Mouse (Mus musculus) MEL (cell line): ENCODE results near the gene Sall1. TPM values are rescaled to one million over a fixed set of nuclear protein-coding genes. Genes with fewer than 3 reads are reported as not detected.

ENCODE experiments used
- DNase-seq: peaks from one replicate; pipeline ENCODE4 v3.0.0; 2011; ENCODE audit warnings: low read depth, low spot score
- H3K27ac ChIP-seq: 2 replicates; pipeline ENCODE4 v1.5.1; 2012; ENCODE audit warnings: low read depth, mild to moderate bottlenecking, control low read depth, low read length, moderate library complexity; ENCODE audit not compliant: control insufficient read depth
- H3K27me3 ChIP-seq, 2 experiments: fragments of 150-350 bp in 1 of 2; sonication (generic) in 1 of 2; 2 replicates each; pipeline ENCODE4 v1.6.1; 2012; ENCODE audit warnings: low read length in 2 of 2, mild to moderate bottlenecking in 2 of 2, improper control_type of control experiment in 1 of 2, moderate library complexity in 1 of 2; ENCODE audit not compliant: insufficient read depth in 2 of 2, control insufficient read depth in 1 of 2
- H3K36me3 ChIP-seq, 2 experiments: 2 replicates each; pipeline ENCODE4 v1.6.1; 2012 to 2014; ENCODE audit warnings: low read length in 2 of 2, improper control_type of control experiment in 1 of 2, inconsistent platforms in 1 of 2, mild to moderate bottlenecking in 1 of 2; ENCODE audit not compliant: insufficient read depth in 2 of 2, control insufficient read depth in 1 of 2
- H3K4me1 ChIP-seq, 2 experiments: fragments of 150-350 bp in 1 of 2; sonication (generic) in 1 of 2; 2 replicates each; pipeline ENCODE4 v1.6.1; 2012; ENCODE audit warnings: low read length in 2 of 2, improper control_type of control experiment in 1 of 2, mild to moderate bottlenecking in 1 of 2; ENCODE audit not compliant: insufficient read depth in 2 of 2, control insufficient read depth in 1 of 2
- H3K4me3 ChIP-seq, 2 experiments: fragments of 150-350 bp in 1 of 2; sonication (generic) in 1 of 2; 2 replicates each; pipeline ENCODE4 v1.5.1; 2012; ENCODE audit warnings: low read depth in 2 of 2, low read length in 2 of 2, mild to moderate bottlenecking in 2 of 2, moderate library complexity in 2 of 2, control low read depth in 1 of 2, improper control_type of control experiment in 1 of 2; ENCODE audit not compliant: control insufficient read depth in 1 of 2, insufficient read depth in 1 of 2
- H3K79me2 ChIP-seq: 2 replicates; pipeline ENCODE4 v1.6.1; 2012; ENCODE audit warnings: mild to moderate bottlenecking, low read length, moderate library complexity; ENCODE audit not compliant: control insufficient read depth, poor library complexity, insufficient read depth
- H3K9ac ChIP-seq: 2 replicates; pipeline ENCODE4 v1.6.1; 2012; ENCODE audit warnings: low read depth, mild to moderate bottlenecking, control low read depth, low read length, moderate library complexity; ENCODE audit not compliant: control insufficient read depth, poor library complexity, severe bottlenecking
- H3K9me3 ChIP-seq: fragments of 150-350 bp; sonication (generic); replicated peaks from 2 replicates; pipeline ENCODE4 v1.6.1; 2012; ENCODE audit warnings: mild to moderate bottlenecking, low read length, improper control_type of control experiment, moderate library complexity; ENCODE audit not compliant: insufficient read depth
- BHLHE40 ChIP-seq: IDR thresholded peaks from 2 replicates; pipeline ENCODE4 v1.6.1; 2012; ENCODE audit warnings: low read depth, mild to moderate bottlenecking, inconsistent platforms, low read length, improper control_type of control experiment, borderline replicate concordance
- ELF1 ChIP-seq: IDR thresholded peaks from 2 replicates; pipeline ENCODE4 v1.6.1; 2014; ENCODE audit warnings: low read depth, mild to moderate bottlenecking, inconsistent platforms, low read length, improper control_type of control experiment, moderate library complexity
- EP300 ChIP-seq, 2 experiments: IDR thresholded peaks; 2 replicates each; pipeline ENCODE4 v1.6.1; 2011; ENCODE audit warnings: improper control_type of control experiment in 2 of 2, low read length in 2 of 2, low read depth in 1 of 2, mild to moderate bottlenecking in 1 of 2
- KAT2A ChIP-seq: conservative IDR thresholded peaks from 2 replicates; pipeline ENCODE4 v1.6.1; 2012; ENCODE audit warnings: low read depth, low read length, improper control_type of control experiment, inconsistent platforms
- MAFK ChIP-seq: IDR thresholded peaks from 2 replicates; pipeline ENCODE4 v1.6.1; 2011; ENCODE audit warnings: low read depth, mild to moderate bottlenecking, low read length, improper control_type of control experiment, borderline replicate concordance
- MAZ ChIP-seq: IDR thresholded peaks from 2 replicates; pipeline ENCODE4 v1.6.1; 2012; ENCODE audit warnings: low read depth, mild to moderate bottlenecking, inconsistent platforms, low read length, improper control_type of control experiment
- MEF2A ChIP-seq: IDR thresholded peaks from 2 replicates; pipeline ENCODE4 v1.6.1; 2014; ENCODE audit warnings: low read depth, mild to moderate bottlenecking, inconsistent platforms, low read length, improper control_type of control experiment; ENCODE audit not compliant: poor library complexity, insufficient replicate concordance, severe bottlenecking; ENCODE audit errors: extremely low read depth
- MYC ChIP-seq: IDR thresholded peaks from 2 replicates; pipeline ENCODE4 v1.6.1; 2011; ENCODE audit warnings: low read depth, mild to moderate bottlenecking, low read length, improper control_type of control experiment, moderate library complexity
- NELFE ChIP-seq: IDR thresholded peaks from 2 replicates; pipeline ENCODE4 v1.6.1; 2011; ENCODE audit warnings: low read depth, low read length, improper control_type of control experiment
- POLR2AphosphoS2 ChIP-seq: IDR thresholded peaks from 2 replicates; pipeline ENCODE4 v1.6.1; 2011; ENCODE audit warnings: low read length, improper control_type of control experiment
- POLR2AphosphoS5 ChIP-seq: IDR thresholded peaks from 2 replicates; pipeline ENCODE4 v1.6.1; 2012; ENCODE audit warnings: low read depth, borderline replicate concordance, mild to moderate bottlenecking, inconsistent platforms, low read length, moderate library complexity, mixed read lengths
- RAD21 ChIP-seq: IDR thresholded peaks from 2 replicates; pipeline ENCODE4 v1.6.1; 2011; ENCODE audit warnings: mild to moderate bottlenecking, low read depth, low read length, improper control_type of control experiment
- RCOR1 ChIP-seq: IDR thresholded peaks from 2 replicates; pipeline ENCODE4 v1.6.1; 2012; ENCODE audit warnings: low read depth, mild to moderate bottlenecking, inconsistent platforms, low read length, improper control_type of control experiment
- TAL1 ChIP-seq: IDR thresholded peaks from 2 replicates; pipeline ENCODE4 v1.6.1; 2012; ENCODE audit warnings: mild to moderate bottlenecking, inconsistent platforms, low read length, moderate library complexity, mixed read lengths
- USF1 ChIP-seq: IDR thresholded peaks from 2 replicates; pipeline ENCODE4 v1.6.1; 2014; ENCODE audit warnings: low read depth, mild to moderate bottlenecking, inconsistent platforms, low read length, improper control_type of control experiment, moderate library complexity
- USF2 ChIP-seq, 2 experiments: IDR thresholded peaks; 2 replicates each; pipeline ENCODE4 v1.6.1; 2011 to 2012; ENCODE audit warnings: improper control_type of control experiment in 2 of 2, low read length in 2 of 2, borderline replicate concordance in 1 of 2, inconsistent platforms in 1 of 2, low read depth in 1 of 2, mild to moderate bottlenecking in 1 of 2; ENCODE audit not compliant: insufficient read depth in 1 of 2
- ZKSCAN1 ChIP-seq: IDR thresholded peaks from 2 replicates; pipeline ENCODE4 v1.6.1; 2012; ENCODE audit warnings: low read depth, mild to moderate bottlenecking, inconsistent platforms, low read length, improper control_type of control experiment, moderate library complexity
- ZNF384 ChIP-seq: IDR thresholded peaks from 2 replicates; pipeline ENCODE4 v1.6.1; 2012; ENCODE audit warnings: low read depth, mild to moderate bottlenecking, inconsistent platforms, low read length, improper control_type of control experiment
- polyA plus RNA-seq, 2 experiments: library from polyadenylated mRNA; stranded (reverse) in 1 of 2; unstranded in 1 of 2; fragments of >175 nt in 1 of 2; fragments of >200 nt in 1 of 2; gene quantifications; 2 replicates each; pipeline versions ENCODE4 v1.2.1 to v1.2.4; 2012; ENCODE audit warnings: low replicate concordance in 2 of 2, low read depth in 1 of 2; ENCODE audit not compliant: insufficient read length in 2 of 2, insufficient read depth in 1 of 2, missing spikeins in 1 of 2
- total RNA-seq: library from RNA; depleted of rRNA; stranded (reverse); fragments of 300-350 nt; gene quantifications from 2 replicates; pipeline ENCODE4 v1.2.3, GENCODE M21; 2012

Sall1 gene
- total and polyA plus RNA-seq, 3 experiments, result not detected

GRCm38 (mm10) chr8:89046639-89047348 is 2.8 kb upstream of the Sall1 start:
- no peak overlapping the region for H3K4me3 ChIP-seq
- H3K36me3 ChIP-seq, result no peaks in the 10 kb centered on the region
- H3K79me2 ChIP-seq, result no peaks in the 10 kb centered on the region
- no peak overlapping the region for H3K27ac ChIP-seq
- no peak for TF ChIP-seq ZKSCAN1
- no peak for TF ChIP-seq MYC
- TF ChIP-seq USF1, result no peak
- no peak for TF ChIP-seq EP300 (IDR thresholded peaks at IDR 0.05; ENCODE audit: low read depth in 1 of 2, low read length in 2 of 2)
- no peak for TF ChIP-seq BHLHE40
- no peak for TF ChIP-seq POLR2AphosphoS2
- TF ChIP-seq NELFE, result no peak
- TF ChIP-seq MAFK, result no peak
- TF ChIP-seq MAZ, result no peak
- TF ChIP-seq ZNF384, result no peak
- no peak for TF ChIP-seq USF2 (IDR thresholded peaks at IDR 0.05; ENCODE audit: borderline replicate concordance in 1 of 2, insufficient read depth in 1 of 2, low read depth in 1 of 2, low read length in 2 of 2)
- no peak for TF ChIP-seq RCOR1
- no peak for TF ChIP-seq MEF2A
- H3K9ac ChIP-seq, result no peak overlapping the region
- no peak for DNase-seq
- H3K4me1 ChIP-seq, result no peaks in the 10 kb centered on the region
- no peaks in the 10 kb centered on the region for H3K27me3 ChIP-seq
- H3K9me3 ChIP-seq, result no peaks in the 10 kb centered on the region

DNA sequence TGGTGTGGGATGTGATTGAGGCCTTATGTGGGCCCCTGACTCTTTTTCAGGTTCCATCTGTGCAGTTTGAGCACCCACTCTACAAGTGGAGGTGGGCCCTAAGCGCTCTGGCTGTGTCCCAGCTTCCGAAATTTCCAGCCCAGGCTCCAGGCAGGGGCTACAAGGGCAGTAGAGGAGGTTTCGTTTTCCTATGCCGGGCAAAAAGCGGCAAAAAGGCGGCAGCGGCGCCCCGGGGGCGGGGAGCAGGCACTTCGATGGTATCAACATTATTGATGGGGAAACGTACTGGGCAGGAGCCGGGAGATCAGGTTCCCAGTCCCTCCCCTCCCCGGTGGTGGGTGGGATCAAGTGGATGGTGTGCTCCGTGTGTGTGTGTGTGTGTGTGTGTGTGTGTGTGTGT is 2.3 kb upstream of the Sall1 start:
- no peak for DNase-seq
- Histone ChIP-seq H3K9me3 (no peaks in the 10 kb centered on the region), H3K9ac (no peak overlapping the region), H3K79me2 (no peaks in the 10 kb centered on the region), H3K27ac (no peak overlapping the region), H3K4me1 (no peaks in the 10 kb centered on the region), H3K27me3 (no peaks in the 10 kb centered on the region), H3K36me3 (no peaks in the 10 kb centered on the region), H3K4me3 (no peak overlapping the region)
- TF ChIP-seq RAD21 (no peak), ZNF384 (no peak), TAL1 (no peak), POLR2AphosphoS5 (no peak), MEF2A (no peak), ELF1 (no peak), KAT2A (no peak)
